Mouse (Mus musculus): ENCODE results near the gene Cyp4f15. TPM values are rescaled to one million over a fixed set of nuclear protein-coding genes. Genes with fewer than 3 reads are reported as not detected.

The Cyp4f15 gene
- total RNA-seq, 4 experiments from 2014 or later, result 14.8 to 20.4 (median 18.0) TPM

Other genes starting within 250 kb of the Cyp4f15 start
- gene Cyp4f39, start 232.9 kb upstream of the Cyp4f15 start, total RNA-seq (2022), result not detected
- gene Cyp4f17, start 179.6 kb upstream of the Cyp4f15 start, total RNA-seq (2022), result 1 to 10 TPM; 3.9 to 6.4 (median 4.6) TPM
- gene Cyp4f16, start 149.1 kb upstream of the Cyp4f15 start, total RNA-seq (2022), result 1 to 10 TPM; 4.8 to 7.1 (median 6.4) TPM
- not detected for gene Cyp4f37, start 64.3 kb upstream of the Cyp4f15 start, total RNA-seq (2022)
- gene Cyp4f40, start 26.7 kb upstream of the Cyp4f15 start, total RNA-seq (2022), result not detected
- gene Zfp871, start 102.7 kb downstream of the Cyp4f15 start, total RNA-seq (2022), result 10 to 100 TPM; 65.9 to 94.1 (median 79.6) TPM
- gene Zfp811, start 124.3 kb downstream of the Cyp4f15 start, total RNA-seq (2022), result 1 to 10 TPM; 3.5 to 6.6 (median 5.3) TPM
- gene Zfp799, start 144.6 kb downstream of the Cyp4f15 start, total RNA-seq (2022), result 10 to 100 TPM; 25.7 to 30.9 (median 28.5) TPM
- gene Zfp870, start 206.0 kb downstream of the Cyp4f15 start, total RNA-seq (2022), result 10 to 100 TPM; 10.1 to 13.6 (median 10.4) TPM
- gene Cyp4f14, start 231.7 kb downstream of the Cyp4f15 start, total RNA-seq (2022), result 1 to 10 TPM; 4.5 to 7.7 (median 6.4) TPM